Comparison of ENCODE assay signal across 26 mouse cellular contexts in the genomic region with DNA sequence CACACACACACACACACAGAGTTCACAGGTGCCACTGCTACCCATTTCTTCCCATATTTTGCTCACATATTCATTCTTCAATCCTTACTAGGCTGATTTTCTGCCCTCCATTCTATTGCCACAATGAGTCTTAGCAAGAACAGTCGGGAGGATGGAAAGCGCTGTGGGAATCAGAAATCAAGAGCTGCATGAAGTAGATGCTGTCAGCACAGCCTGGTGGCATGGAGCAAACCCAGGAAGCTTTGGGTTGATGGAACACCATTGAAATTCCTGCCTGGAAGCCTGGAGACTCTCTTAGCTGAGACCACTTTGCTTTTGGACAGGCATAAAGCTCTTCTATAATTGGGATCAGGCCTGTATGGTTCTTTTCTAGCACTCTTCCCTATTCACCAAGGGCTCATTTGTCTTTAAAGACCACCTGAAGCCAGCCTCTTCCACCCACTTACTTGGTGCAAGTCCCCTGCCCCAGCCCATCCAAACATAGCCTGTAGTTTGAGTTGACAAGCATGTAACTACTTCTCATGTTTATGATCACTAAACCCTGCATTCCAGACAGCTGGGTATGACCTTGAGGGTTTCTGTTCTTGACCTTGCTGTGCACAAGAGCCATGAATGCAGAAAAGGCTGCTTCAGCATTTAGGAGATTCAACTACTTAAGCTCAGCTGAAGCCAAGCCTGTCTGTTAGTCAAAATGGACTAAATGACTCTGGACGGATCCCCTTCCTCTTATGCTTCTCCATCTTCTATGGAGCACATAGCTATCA.
DNase-seq lines count a peak whose midpoint lies in the region; ATAC-seq and TF ChIP-seq lines count a peak whose summit lies in the region.
"Had no signal": no experiment of that assay in that cellular context is flagged by ENCODE, and none has a peak within 500 bp of the region (broad histone marks: within the 10 kb centered on the region; RNA-seq: fewer than 3 reads in every experiment).

No protein-coding gene starts in this region.

- no peaks in the 10 kb centered on the region; the same call in 1 of the 2 replicates for H3K4me1 ChIP-seq in kidney, adult 2 months (ENCODE audit: control insufficient read depth, insufficient read depth, low read length)
- peaks cover 34% of the 10 kb centered on the region for H3K4me1 ChIP-seq in heart, embryonic 12.5 days (replicated peaks)
- H3K4me1 ChIP-seq in liver, embryonic 11.5 days (replicated peaks; ENCODE audit: control insufficient read depth, insufficient read depth, low read length), result no peaks in the 10 kb centered on the region
- H3K4me1 ChIP-seq: hindbrain, embryonic 15.5 days; liver, embryonic 12.5 days; neural tube, embryonic 15.5 days had no signal

- no peak overlapping the region for H3K27ac ChIP-seq in kidney, adult 2 months (ENCODE audit: insufficient read depth, low read depth, low read length)
- H3K27ac ChIP-seq in heart, embryonic 12.5 days (ENCODE audit: poor library complexity, severe bottlenecking), result peak overlapping the region; percentile 84
- no peak overlapping the region for H3K27ac ChIP-seq in liver, embryonic 11.5 days (ENCODE audit: low read depth, low read length)
- H3K27ac ChIP-seq: embryonic facial prominence, embryonic 10.5 days; forebrain, embryonic 10.5 days; hindbrain, embryonic 15.5 days; intestine, embryonic 15.5 days; limb, embryonic 12.5 days; liver, embryonic 12.5 days; midbrain, embryonic 10.5 days; neural tube, embryonic 15.5 days; stomach, postnatal 0 days had no signal

- H3K9me3 ChIP-seq in heart, embryonic 12.5 days (replicated peaks), result no peaks in the 10 kb centered on the region
- no peaks in the 10 kb centered on the region for H3K9me3 ChIP-seq in liver, embryonic 11.5 days (ENCODE audit: control insufficient read depth, low read length)
- H3K9me3 ChIP-seq: embryonic facial prominence, embryonic 10.5 days; forebrain, embryonic 10.5 days; hindbrain, embryonic 15.5 days; intestine, embryonic 15.5 days; limb, embryonic 12.5 days; liver, embryonic 12.5 days; midbrain, embryonic 10.5 days; neural tube, embryonic 15.5 days had no signal

- WGBS in kidney, adult 2 months, result 96% methylated on average over 3 of the region's 3 CpGs
- 53% methylated on average over 3 of the region's 3 CpGs for WGBS in heart, embryonic 12.5 days
- 92% methylated on average over 3 of the region's 3 CpGs for WGBS in liver, embryonic 11.5 days

- H3K4me3 ChIP-seq in kidney, adult 2 months (ENCODE audit: insufficient read depth, low read depth, low read length), result no peak overlapping the region
- H3K4me3 ChIP-seq in heart, embryonic 12.5 days, result no peak overlapping the region
- H3K4me3 ChIP-seq in liver, embryonic 11.5 days (ENCODE audit: low read depth, low read length), result no peak overlapping the region
- H3K4me3 ChIP-seq: embryonic facial prominence, embryonic 10.5 days; forebrain, embryonic 10.5 days; hindbrain, embryonic 15.5 days; intestine, embryonic 15.5 days; limb, embryonic 12.5 days; liver, embryonic 12.5 days; midbrain, embryonic 10.5 days; neural tube, embryonic 15.5 days had no signal

- no peaks in the 10 kb centered on the region for H3K36me3 ChIP-seq in kidney, adult 2 months (ENCODE audit: control insufficient read depth, insufficient read depth, low read length)
- H3K36me3 ChIP-seq in heart, embryonic 12.5 days, result no peaks in the 10 kb centered on the region
- H3K36me3 ChIP-seq in liver, embryonic 11.5 days (ENCODE audit: control insufficient read depth, insufficient read depth, low read length), result no peaks in the 10 kb centered on the region
- H3K36me3 ChIP-seq: embryonic facial prominence, embryonic 10.5 days; forebrain, embryonic 10.5 days; hindbrain, embryonic 15.5 days; intestine, embryonic 15.5 days; limb, embryonic 12.5 days; liver, embryonic 12.5 days; midbrain, embryonic 10.5 days; neural tube, embryonic 15.5 days had no signal

- peak; percentile 61 for ATAC-seq in heart, embryonic 12.5 days (ENCODE audit: insufficient number of reproducible peaks, low FRiP score)
- ATAC-seq in liver, embryonic 11.5 days (replicated peaks; ENCODE audit: low FRiP score), result no peak
- ATAC-seq: forebrain, embryonic 16.5 days; intestine, embryonic 15.5 days; liver, embryonic 12.5 days had no signal

- H3K27me3 ChIP-seq in kidney, adult 2 months (replicated peaks; ENCODE audit: control insufficient read depth, insufficient read depth, low read length), result no peaks in the 10 kb centered on the region
- H3K27me3 ChIP-seq in heart, embryonic 12.5 days (replicated peaks), result no peaks in the 10 kb centered on the region
- no peaks in the 10 kb centered on the region for H3K27me3 ChIP-seq in liver, embryonic 11.5 days (replicated peaks; ENCODE audit: control insufficient read depth, insufficient read depth, low read length)
- H3K27me3 ChIP-seq: hindbrain, embryonic 15.5 days; intestine, embryonic 15.5 days; limb, embryonic 12.5 days; liver, embryonic 12.5 days; neural tube, embryonic 15.5 days had no signal

- H3K4me2 ChIP-seq in heart, embryonic 12.5 days, result no peak overlapping the region
- H3K4me2 ChIP-seq in liver, embryonic 11.5 days, result no peak overlapping the region
- H3K4me2 ChIP-seq: hindbrain, embryonic 15.5 days; intestine, embryonic 15.5 days; limb, embryonic 12.5 days; liver, embryonic 12.5 days; neural tube, embryonic 15.5 days had no signal

- intact Hi-C loops in heart, postnatal 10 days (cut with DNase I), result no loop called here

- TF ChIP-seq CTCF in kidney, adult 2 months (conservative IDR thresholded peaks at IDR 0.05; ENCODE audit: insufficient read depth, insufficient read length, low read depth, low read length), result no peak

- DNase-seq in adrenal gland, adult 2 months, result peak; percentile 12
- no peak for DNase-seq in adrenal gland, postnatal 4 days (ENCODE audit: low spot score in 2 of 2)
- DNase-seq in kidney, adult 2 months, result peak; percentile 5
- no peak for DNase-seq in kidney, adult 18-20 months
- DNase-seq in heart, postnatal 10 days, result peak; percentile 70 to 77
- DNase-seq in liver, embryonic 11.5 days (ENCODE audit: low spot score), result no peak
- no peak for DNase-seq in testis, postnatal 14 days (ENCODE audit: low spot score)
- DNase-seq: cerebellum, adult 11 months; cerebellum, adult 9-11 months; gastrocnemius, postnatal 25 days; kidney, postnatal 25 days; lung, adult 18-20 months; lung, postnatal 10 days; right cerebral cortex, postnatal 14 days; thymus, postnatal 14 days had no signal

- TF ChIP-seq POLR2A in kidney, adult 2 months (IDR thresholded peaks at IDR 0.05; ENCODE audit: low read depth, low read length), result no peak

- H3K9ac ChIP-seq in heart, embryonic 12.5 days, result no peak overlapping the region
- H3K9ac ChIP-seq in liver, embryonic 11.5 days (ENCODE audit: low read depth, low read length), result no peak overlapping the region
- H3K9ac ChIP-seq: hindbrain, embryonic 15.5 days; intestine, embryonic 15.5 days; limb, embryonic 12.5 days; liver, embryonic 12.5 days; neural tube, embryonic 15.5 days had no signal

Comparison
In these comparisons a context has a peak if more than half of its experiments do, and no peak if none do; other contexts are left out.
1. DNase-seq: peak in adrenal gland, adult 2 months (single experiment), kidney, adult 2 months (single experiment) and heart, postnatal 10 days (2 of 2); none in adrenal gland, postnatal 4 days (0 of 2), kidney, adult 18-20 months (single experiment), liver, embryonic 11.5 days (single experiment) and testis, postnatal 14 days (single experiment).